Mouse (Mus musculus): ENCODE data around the gene Mboat1.
A peak's percentile ranks its signal among the peaks of the same experiment; 100 is the strongest.

Gene Mboat1

DNA sequence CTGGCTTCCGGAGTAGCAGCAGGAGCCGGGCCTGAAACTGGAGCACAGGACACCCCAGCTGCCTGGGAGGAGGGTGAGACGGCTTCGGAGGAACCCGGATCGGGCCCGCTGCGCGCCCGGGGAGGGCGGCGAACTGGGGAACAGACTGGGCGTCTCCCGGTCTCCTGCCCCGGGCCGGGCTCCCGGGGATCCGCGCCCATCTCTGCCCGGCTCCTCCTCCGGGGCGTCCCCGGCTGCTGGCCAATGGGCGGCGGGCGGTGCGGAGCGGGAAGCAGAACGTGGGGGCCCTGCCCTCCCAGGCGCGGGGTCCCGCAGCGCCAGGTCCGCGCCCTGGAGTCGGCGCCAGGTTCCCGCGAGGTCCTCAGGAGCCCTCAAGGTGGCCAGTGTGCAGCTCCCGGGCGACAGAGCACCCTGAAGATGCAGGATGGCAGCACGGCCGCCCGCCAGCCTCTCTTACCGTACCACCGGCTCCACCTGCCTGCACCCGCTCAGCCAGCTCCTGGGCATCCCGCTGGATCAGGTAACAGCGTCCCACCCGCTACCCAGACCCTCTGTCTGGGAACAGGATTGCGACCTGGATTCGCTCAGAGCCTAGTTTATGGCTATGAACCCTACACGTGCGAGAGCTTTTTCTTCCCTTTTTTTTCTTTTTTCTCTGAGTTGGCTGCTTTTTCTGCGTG is at the start of gene Mboat1:
Gene Mboat1, plus strand, starts transcription at position 247 of the 680 bp plus-strand sequence.
- DNase-seq (ENCODE audit: inconsistent ontology term) = peak; percentile 89

GRCm38 (mm10) chr13:30093086-30093485 is 43.2 kb upstream of the Mboat1 start:
- DNase-seq (ENCODE audit: inconsistent ontology term) = peak; percentile 16

GRCm38 (mm10) chr13:30095851-30096250 is 40.4 kb upstream of the Mboat1 start:
- DNase-seq (ENCODE audit: inconsistent ontology term) = peak; percentile 88

GRCm38 (mm10) chr13:30096536-30096935 is 39.8 kb upstream of the Mboat1 start:
- DNase-seq (ENCODE audit: inconsistent ontology term) = no peak

DNA sequence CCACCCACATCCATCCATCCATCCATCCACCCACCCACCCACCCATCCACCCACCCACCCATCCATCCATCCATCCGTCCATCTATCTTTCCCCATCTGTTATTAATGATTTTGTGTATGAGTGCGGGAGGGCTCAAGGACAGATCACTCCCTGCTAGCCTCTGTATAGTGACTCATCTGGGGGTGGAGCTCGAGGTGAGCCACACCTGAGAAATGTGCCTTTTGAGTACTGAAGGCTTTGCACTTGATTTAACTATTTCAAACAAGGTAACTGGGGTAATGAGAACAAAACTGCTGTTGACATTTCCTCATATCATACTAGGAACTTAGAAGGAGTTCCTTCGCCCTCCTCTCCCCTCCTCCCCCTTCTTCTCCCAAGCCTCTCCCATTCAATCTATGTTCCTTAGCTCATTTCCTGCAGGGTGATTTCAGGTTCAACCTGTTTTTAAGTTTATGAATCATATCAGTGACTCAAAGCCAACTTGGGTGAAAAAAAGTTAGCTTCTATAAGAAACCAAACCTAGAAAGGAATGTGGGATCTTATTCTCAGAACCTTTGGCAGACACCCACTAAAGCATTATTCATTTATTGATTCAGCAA is 27.2 kb upstream of the Mboat1 start:
- peak; percentile 41 for DNase-seq (ENCODE audit: inconsistent ontology term)

DNA sequence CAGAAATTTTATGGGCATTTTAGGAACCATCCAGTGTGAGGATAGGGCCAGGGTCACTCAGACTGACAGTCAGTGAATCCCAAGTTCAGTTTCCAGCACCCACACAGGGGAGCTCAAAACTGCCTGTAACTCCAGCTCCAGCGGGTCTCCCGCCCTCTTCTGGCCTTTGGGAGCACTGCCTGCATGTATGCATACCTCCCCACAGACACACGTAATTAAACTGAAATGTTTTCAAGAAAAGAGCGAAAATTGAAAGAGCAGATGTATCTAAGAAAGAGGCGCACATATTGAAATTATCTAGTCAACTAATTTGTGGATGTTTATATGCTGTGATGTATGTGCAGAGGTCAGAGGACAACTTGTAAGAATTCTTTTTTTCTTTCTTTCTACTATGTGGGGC is 20.5 kb upstream of the Mboat1 start:
- DNase-seq (ENCODE audit: inconsistent ontology term) = no peak

GRCm38 (mm10) chr13:30136923-30137629 is 787 bp downstream of the Mboat1 start:
- DNase-seq (ENCODE audit: inconsistent ontology term) = no peak

- no peak for DNase-seq (ENCODE audit: inconsistent ontology term)
These were observed 1.7 kb downstream of the Mboat1 start for GRCm38 (mm10) chr13:30137951-30138350.

- no peak for DNase-seq (ENCODE audit: inconsistent ontology term)
These were observed 3.9 kb downstream of the Mboat1 start for GRCm38 (mm10) chr13:30140149-30140548.

GRCm38 (mm10) chr13:30140646-30141045 is 4.4 kb downstream of the Mboat1 start:
- DNase-seq (ENCODE audit: inconsistent ontology term) = no peak

DNA sequence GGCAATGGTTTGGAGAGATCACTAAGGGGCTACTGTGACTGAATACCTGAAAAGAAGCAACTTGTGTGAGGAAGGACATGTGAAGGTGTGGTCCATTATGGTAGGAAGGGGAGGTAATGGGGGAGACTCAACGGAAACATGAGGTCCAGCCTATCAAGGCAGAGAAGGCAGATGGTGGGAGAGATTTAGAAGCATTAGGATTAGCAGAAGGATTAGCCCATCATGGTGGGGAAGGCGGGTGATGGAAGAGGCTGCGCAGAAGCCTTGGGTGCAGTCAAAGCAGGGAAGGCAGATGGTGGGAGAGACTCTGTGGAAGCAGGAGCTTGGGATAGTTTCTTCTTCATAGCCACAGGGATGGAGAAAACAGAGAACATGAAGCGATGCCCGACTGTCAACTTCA is 5.7 kb downstream of the Mboat1 start:
- DNase-seq (ENCODE audit: inconsistent ontology term) = no peak

DNA sequence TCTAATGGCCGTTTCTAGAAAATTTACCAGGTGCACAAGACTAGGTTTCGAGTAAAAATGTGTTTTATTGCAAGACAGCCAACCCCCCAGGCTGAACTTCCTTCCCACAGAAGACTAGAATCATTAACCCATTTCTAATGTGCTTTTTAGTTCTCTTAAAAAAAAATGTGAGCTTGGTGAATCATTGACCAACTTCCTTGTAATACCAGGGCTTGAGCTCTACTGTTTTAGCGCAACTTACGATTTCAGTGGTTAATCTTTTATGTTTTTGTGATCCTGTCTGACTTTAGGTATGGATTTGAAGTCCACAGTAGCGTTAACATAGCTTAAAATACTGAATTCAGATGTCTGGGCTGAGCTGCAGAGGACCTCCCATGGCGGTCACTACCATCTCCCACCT is 10.2 kb downstream of the Mboat1 start:
- DNase-seq (ENCODE audit: inconsistent ontology term) = no peak

GRCm38 (mm10) chr13:30154264-30154663 is 18.0 kb downstream of the Mboat1 start:
- DNase-seq (ENCODE audit: inconsistent ontology term) = peak; percentile 29

DNA sequence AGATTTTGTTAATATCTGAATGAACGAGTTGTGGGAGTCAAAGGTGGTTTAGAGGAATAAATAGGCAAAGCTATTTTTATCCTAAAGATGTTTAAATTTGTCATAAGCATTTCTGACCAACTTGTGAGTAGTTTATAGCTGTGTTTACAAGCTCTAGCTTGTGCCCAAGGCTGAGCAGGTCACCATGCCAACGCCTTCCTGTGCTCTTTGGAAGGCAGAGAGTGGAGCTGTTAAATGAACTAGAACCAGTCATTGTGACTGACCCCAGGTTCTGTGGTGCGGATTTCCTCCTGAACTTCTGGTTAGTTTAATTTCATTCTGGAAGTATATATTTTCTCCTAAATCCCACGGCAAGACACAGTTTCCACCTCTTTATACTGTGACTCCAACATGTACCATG is 23.3 kb downstream of the Mboat1 start:
- DNase-seq (ENCODE audit: inconsistent ontology term) = no peak

DNA sequence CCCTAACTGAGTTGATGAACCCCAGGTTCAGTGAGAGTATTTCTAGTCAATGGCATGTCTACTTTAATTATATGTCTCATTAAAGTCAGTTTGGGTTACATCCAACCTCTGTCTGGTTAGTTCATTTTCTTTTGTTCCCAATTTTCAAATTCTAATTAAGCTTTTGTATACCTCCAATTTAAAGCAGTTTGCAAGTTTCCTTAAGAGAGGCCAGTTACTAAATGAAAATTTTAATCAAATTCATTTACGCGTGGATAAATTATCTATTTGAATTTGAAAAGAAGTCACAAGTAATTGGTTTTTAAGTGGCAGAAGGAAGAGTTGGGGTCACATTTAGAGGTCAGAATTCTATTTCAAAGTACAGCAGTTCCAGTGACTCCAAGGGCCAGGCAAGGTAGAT is 27.2 kb downstream of the Mboat1 start:
- peak; percentile 80 for DNase-seq (ENCODE audit: inconsistent ontology term)

DNA sequence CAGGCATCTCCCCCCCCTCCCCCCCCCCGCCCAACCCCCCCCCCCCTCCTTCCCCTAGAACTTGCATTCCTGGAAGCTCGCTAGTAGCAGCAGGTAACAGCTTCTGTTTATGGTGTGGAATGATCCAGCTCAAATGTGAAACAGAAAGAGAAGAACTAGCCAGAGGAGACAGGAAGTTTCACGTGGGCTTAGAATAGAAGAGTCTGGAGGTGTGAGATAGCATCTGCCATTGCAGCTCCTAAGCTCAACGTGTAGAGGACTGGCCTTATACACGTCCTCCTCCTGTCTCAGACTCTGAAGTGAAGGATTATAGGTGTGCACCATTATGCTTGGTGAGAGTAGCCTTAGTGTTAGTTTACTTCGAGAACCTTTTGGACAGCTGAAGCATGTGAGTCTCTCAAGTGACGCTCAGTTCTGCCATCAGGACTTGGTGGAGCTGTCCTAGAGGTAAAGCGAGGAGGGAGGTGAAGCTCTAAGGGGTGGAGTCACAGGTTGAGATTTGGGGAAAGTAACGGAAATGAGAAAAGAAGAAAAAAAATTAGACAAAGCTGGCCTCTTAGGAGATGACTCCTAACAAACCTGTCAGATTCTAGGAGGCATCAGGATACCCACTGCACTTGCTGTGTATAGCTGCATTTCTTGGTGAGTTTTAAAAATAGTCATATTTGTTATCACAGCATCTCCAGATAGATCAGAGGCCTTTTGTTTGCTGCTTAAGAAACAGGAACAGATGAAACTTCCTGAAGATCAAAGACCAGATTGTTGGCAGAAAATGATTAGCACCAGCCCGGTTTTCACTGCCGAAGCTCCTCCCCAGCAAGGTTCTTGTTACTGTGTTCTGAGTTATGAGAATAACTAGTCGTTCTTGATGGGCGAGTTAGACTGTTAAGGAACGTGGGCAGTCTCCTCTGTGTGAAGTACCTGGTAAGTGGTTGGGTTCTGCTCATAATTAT is 30.1 kb downstream of the Mboat1 start:
- no peak for DNase-seq (ENCODE audit: inconsistent ontology term)

DNA sequence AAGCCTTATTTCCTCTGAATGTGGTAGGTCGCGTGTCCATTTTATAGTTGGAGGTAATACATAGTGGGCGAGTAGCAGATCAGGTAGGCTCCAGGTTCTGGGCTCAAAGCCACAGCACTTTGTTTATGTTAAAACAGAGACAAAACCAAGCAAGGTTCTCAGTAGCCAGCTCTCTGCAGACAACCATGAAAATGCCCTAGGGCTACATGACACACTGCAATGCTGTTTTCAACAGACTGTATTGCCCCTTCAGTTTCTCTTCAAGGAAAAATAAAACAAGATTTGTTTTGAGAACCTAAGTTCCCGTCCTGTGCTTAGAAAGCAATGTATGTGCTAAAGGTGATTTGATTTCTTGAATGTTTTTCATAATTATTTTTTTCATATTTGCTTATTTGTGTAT is 31.2 kb downstream of the Mboat1 start:
- no peak for DNase-seq (ENCODE audit: inconsistent ontology term)

- no peak for DNase-seq (ENCODE audit: inconsistent ontology term)
These were observed 32.5 kb downstream of the Mboat1 start for GRCm38 (mm10) chr13:30168803-30169202.

GRCm38 (mm10) chr13:30170061-30170460 is 33.8 kb downstream of the Mboat1 start:
- DNase-seq (ENCODE audit: inconsistent ontology term) = no peak

GRCm38 (mm10) chr13:30174586-30174985 is 38.3 kb downstream of the Mboat1 start:
- DNase-seq (ENCODE audit: inconsistent ontology term) = no peak

GRCm38 (mm10) chr13:30177356-30177755 is 41.1 kb downstream of the Mboat1 start:
- peak; percentile 88 for DNase-seq (ENCODE audit: inconsistent ontology term)

GRCm38 (mm10) chr13:30185549-30185948 is 49.3 kb downstream of the Mboat1 start:
- DNase-seq (ENCODE audit: inconsistent ontology term) = no peak
